Comparison of ENCODE assay signal across 12 mouse cellular contexts in genomic region chr4:139240334-139240733, GRCm38 (mm10). TPM values are rescaled to one million over a fixed set of nuclear protein-coding genes. Genes with fewer than 3 reads are reported as not detected.
DNase-seq lines count a peak whose midpoint lies in the region; ATAC-seq and TF ChIP-seq lines count a peak whose summit lies in the region.
"Had no signal": no experiment of that assay in that cellular context is flagged by ENCODE, and none has a peak within 500 bp of the region (broad histone marks: within the 10 kb centered on the region; RNA-seq: fewer than 3 reads in every experiment).

No protein-coding gene starts in this region.

- H3K36me3 ChIP-seq in liver, postnatal 0 days (replicated peaks; ENCODE audit: insufficient read depth, low read length) = peaks cover 33% of the 10 kb centered on the region
- H3K36me3 ChIP-seq in liver, embryonic 11.5 days (ENCODE audit: control insufficient read depth, insufficient read depth, low read length) = peaks cover 29% of the 10 kb centered on the region; the same call in 1 of the 2 replicates
- H3K36me3 ChIP-seq in limb, embryonic 15.5 days = peaks cover 22% of the 10 kb centered on the region

- WGBS in liver, postnatal 0 days (ENCODE audit: insufficient replicate concordance) = 71% methylated on average over 6 of the region's 6 CpGs
- WGBS in liver, embryonic 11.5 days = 89% methylated on average over 6 of the region's 6 CpGs
- WGBS in limb, embryonic 15.5 days = 44% methylated on average over 6 of the region's 6 CpGs

- H3K27ac ChIP-seq in liver, postnatal 0 days (ENCODE audit: low read depth) = 0 out of 2 replicates have a peak overlapping the region, but pooled peaks have one; percentile 23
- no peak overlapping the region for H3K27ac ChIP-seq in liver, embryonic 11.5 days (ENCODE audit: low read depth, low read length)
- H3K27ac ChIP-seq in limb, embryonic 15.5 days = peak overlapping the region; percentile 51; the same call in 1 of the 2 replicates
- H3K27ac ChIP-seq in layer of hippocampus, adult 2 months = no peak overlapping the region
- H3K27ac ChIP-seq: neural tube, embryonic 15.5 days had no signal

- H3K4me2 ChIP-seq in liver, postnatal 0 days (ENCODE audit: low read depth, low read length) = no peak overlapping the region
- no peak overlapping the region for H3K4me2 ChIP-seq in liver, embryonic 11.5 days
- no peak overlapping the region for H3K4me2 ChIP-seq in limb, embryonic 15.5 days
- H3K4me2 ChIP-seq: neural tube, embryonic 15.5 days had no signal

- no peaks in the 10 kb centered on the region for H3K27me3 ChIP-seq in liver, postnatal 0 days (ENCODE audit: insufficient read depth, low read length)
- H3K27me3 ChIP-seq in liver, embryonic 11.5 days (replicated peaks; ENCODE audit: control insufficient read depth, insufficient read depth, low read length) = no peaks in the 10 kb centered on the region
- H3K27me3 ChIP-seq in limb, embryonic 15.5 days = no peaks in the 10 kb centered on the region
- H3K27me3 ChIP-seq: neural tube, embryonic 15.5 days had no signal

- no peaks in the 10 kb centered on the region for H3K9me3 ChIP-seq in liver, postnatal 0 days (ENCODE audit: low read length)
- H3K9me3 ChIP-seq in liver, embryonic 11.5 days (ENCODE audit: control insufficient read depth, low read length) = no peaks in the 10 kb centered on the region
- no peaks in the 10 kb centered on the region for H3K9me3 ChIP-seq in limb, embryonic 15.5 days
- H3K9me3 ChIP-seq: neural tube, embryonic 15.5 days had no signal

- H3K4me1 ChIP-seq in liver, postnatal 0 days (ENCODE audit: insufficient read depth) = no peaks in the 10 kb centered on the region; the same call in 1 of the 2 replicates
- no peaks in the 10 kb centered on the region; the same call in 1 of the 2 replicates for H3K4me1 ChIP-seq in liver, embryonic 11.5 days (replicated peaks; ENCODE audit: control insufficient read depth, insufficient read depth, low read length)
- peaks cover 66% of the 10 kb centered on the region for H3K4me1 ChIP-seq in limb, embryonic 15.5 days

- no peak for TF ChIP-seq CTCF in liver, postnatal 0 days (IDR thresholded peaks at IDR 0.05; ENCODE audit: low read depth)
- TF ChIP-seq CTCF in layer of hippocampus, adult 2 months (conservative IDR thresholded peaks at IDR 0.05) = no peak

- H3K9ac ChIP-seq in liver, postnatal 0 days (replicated peaks) = no peak overlapping the region
- no peak overlapping the region for H3K9ac ChIP-seq in liver, embryonic 11.5 days (ENCODE audit: low read depth, low read length)
- no peak overlapping the region for H3K9ac ChIP-seq in limb, embryonic 15.5 days
- H3K9ac ChIP-seq: neural tube, embryonic 15.5 days had no signal

- H3K4me3 ChIP-seq in liver, postnatal 0 days (ENCODE audit: low read depth, low read length) = no peak overlapping the region
- H3K4me3 ChIP-seq in liver, embryonic 11.5 days (ENCODE audit: low read depth, low read length) = no peak overlapping the region
- H3K4me3 ChIP-seq in limb, embryonic 15.5 days = no peak overlapping the region
- no peak overlapping the region for H3K4me3 ChIP-seq in layer of hippocampus, adult 2 months
- H3K4me3 ChIP-seq: neural tube, embryonic 15.5 days had no signal

- DNase-seq in liver, postnatal 0 days = peak; percentile 27
- DNase-seq in liver, embryonic 11.5 days (ENCODE audit: low spot score) = no peak
- peak; percentile 46 to 62 for DNase-seq in B cell, adult 2 months
- no peak for DNase-seq in layer of hippocampus, adult 2 months (ENCODE audit: low spot score in 2 of 2)
- DNase-seq: adrenal gland, postnatal 14 days; cerebellum, adult 9-11 months; gastrocnemius, postnatal 36 days; heart, postnatal 10 days had no signal

- TF ChIP-seq EP300 in liver, postnatal 0 days (IDR thresholded peaks at IDR 0.05; ENCODE audit: low read depth) = no peak

- ATAC-seq in liver, postnatal 0 days = no peak
- ATAC-seq in liver, embryonic 11.5 days (replicated peaks; ENCODE audit: low FRiP score) = no peak
- ATAC-seq in common myeloid progenitor, adult 5-6 weeks (replicated peaks; ENCODE audit: low read depth, poor library complexity, severe bottlenecking) = 0 out of 2 replicates have a peak, but pooled peaks have one; percentile 20
- no peak; the same call in 1 of the 2 replicates for ATAC-seq in limb, embryonic 15.5 days (ENCODE audit: insufficient number of reproducible peaks, low FRiP score, low TSS enrichment, low read depth)
- no peak for ATAC-seq in erythroblast, adult 5-6 weeks (replicated peaks; ENCODE audit: low FRiP score, poor library complexity, severe bottlenecking)

RNA-seq across cellular contexts. Expression of gene Capzb, which starts 47.6 kb away (rescaled TPM):
- polyA plus RNA-seq in liver, postnatal 0 days (2015; fragmentation: Nextera tagmentation; extraction: Ambion mirVana) = 136 and 143 TPM in 2 replicates
- 250 and 257 TPM in 2 replicates for polyA plus RNA-seq in liver, embryonic 11.5 days (2014; fragmentation: Nextera tagmentation; extraction: Ambion mirVana)
- total RNA-seq in common myeloid progenitor, adult 5-6 weeks (2017) = 126 and 137 TPM in 2 replicates
- 399 and 425 TPM in 2 replicates for polyA plus RNA-seq in limb, embryonic 15.5 days (2015; fragmentation: Nextera tagmentation; extraction: Ambion mirVana)
- total RNA-seq in layer of hippocampus, adult 2 months (2021) = 100 to 1,000 TPM; 374 to 416 TPM
- 128 and 139 TPM in 2 replicates for total RNA-seq in erythroblast, adult 5-6 weeks (2015; ENCODE audit: low replicate concordance)
- 29.7 and 37.6 TPM in 2 replicates for total RNA-seq in erythroblast, adult 5-6 weeks (2017; ENCODE audit: low replicate concordance)

Comparison
In these comparisons a context has a peak if more than half of its experiments do, and no peak if none do; other contexts are left out.
1. DNase-seq: peak in liver, postnatal 0 days (single experiment) and B cell, adult 2 months (2 of 2); none in liver, embryonic 11.5 days (single experiment) and layer of hippocampus, adult 2 months (0 of 2).
2. H3K27ac ChIP-seq: peak in liver, postnatal 0 days (single experiment) and limb, embryonic 15.5 days (single experiment); none in liver, embryonic 11.5 days (single experiment) and layer of hippocampus, adult 2 months (single experiment).